In genomic region chr12:86800765-86801147, GRCm38 (mm10) we compare ENCODE assay signal across 1 mouse cellular context.
TF ChIP-seq lines count a peak whose summit lies in the region.

No protein-coding gene starts in this region.

TF ChIP-seq in MEL, 35 proteins besides CTCF, POLR2A, EP300 and RAD21 (continued from another document):
- TF ChIP-seq POLR2AphosphoS5 (IDR thresholded peaks at IDR 0.05; ENCODE audit: borderline replicate concordance, low read depth, low read length) = 0 out of 2 replicates have a peak, but pooled peaks have one; percentile 81
- peak; percentile 74; the same call in 1 of the 2 replicates for TF ChIP-seq MAZ (IDR thresholded peaks at IDR 0.05; ENCODE audit: low read depth, low read length)
- TF ChIP-seq NRF1 (IDR thresholded peaks at IDR 0.05; ENCODE audit: insufficient read depth, low read depth, low read length, poor library complexity, severe bottlenecking) = no peak
